ENCODE assay signal across 8 mouse cellular contexts in genomic region chr19:7557844-7558243, GRCm38 (mm10). TPM values are rescaled to one million over a fixed set of nuclear protein-coding genes. Genes with fewer than 3 reads are reported as not detected.
DNase-seq lines count a peak whose midpoint lies in the region; ATAC-seq and TF ChIP-seq lines count a peak whose summit lies in the region.

No protein-coding gene starts in this region.

- TF ChIP-seq CTCF in testis, adult 2 months (IDR thresholded peaks at IDR 0.05; ENCODE audit: control insufficient read depth, insufficient read depth, insufficient replicate concordance, low read depth, low read length): no peak
- no peak for TF ChIP-seq CTCF in small intestine, adult 2 months (IDR thresholded peaks at IDR 0.05; ENCODE audit: extremely low read depth, insufficient read length, insufficient replicate concordance, low read depth, low read length)

- H3K9ac ChIP-seq in forebrain, embryonic 12.5 days: 0 out of 2 replicates have a peak overlapping the region, but pooled peaks have one; percentile 42
- 0 out of 2 replicates have a peak overlapping the region, but pooled peaks have one; percentile 31 for H3K9ac ChIP-seq in limb, embryonic 15.5 days

- peak overlapping the region; percentile 63 for H3K4me3 ChIP-seq in testis, adult 2 months (ENCODE audit: control insufficient read depth, low read depth, low read length)
- H3K4me3 ChIP-seq in forebrain, embryonic 12.5 days (replicated peaks): peak overlapping the region; percentile 36
- H3K4me3 ChIP-seq in limb, embryonic 15.5 days: peak overlapping the region; percentile 43
- H3K4me3 ChIP-seq in small intestine, adult 2 months (ENCODE audit: low read depth, low read length): peak overlapping the region; percentile 77

- intact Hi-C loops in gastrocnemius, postnatal 14 days (cut with DNase I; ENCODE audit: low total_unique reads): no loop called here

- peak overlapping the region; percentile 60 for H3K4me2 ChIP-seq in forebrain, embryonic 12.5 days
- H3K4me2 ChIP-seq in limb, embryonic 15.5 days: peak overlapping the region; percentile 74

- no peak overlapping the region for H3K27ac ChIP-seq in testis, adult 2 months (ENCODE audit: control insufficient read depth, insufficient read depth, low read depth, low read length)
- no peak overlapping the region for H3K27ac ChIP-seq in forebrain, embryonic 12.5 days
- no peak overlapping the region for H3K27ac ChIP-seq in limb, embryonic 15.5 days
- H3K27ac ChIP-seq in small intestine, adult 2 months (ENCODE audit: insufficient read depth, low read depth, low read length): peak overlapping the region; percentile 62

- no peak for TF ChIP-seq POLR2A in testis, adult 2 months (IDR thresholded peaks at IDR 0.05; ENCODE audit: control insufficient read depth, low read depth, low read length)
- no peak for TF ChIP-seq POLR2A in small intestine, adult 2 months (IDR thresholded peaks at IDR 0.05; ENCODE audit: low read depth, low read length)

- H3K36me3 ChIP-seq in testis, adult 2 months (ENCODE audit: control insufficient read depth, insufficient read depth, low read length): no peaks in the 10 kb centered on the region
- H3K36me3 ChIP-seq in forebrain, embryonic 12.5 days (replicated peaks): no peaks in the 10 kb centered on the region
- no peaks in the 10 kb centered on the region for H3K36me3 ChIP-seq in limb, embryonic 15.5 days
- H3K36me3 ChIP-seq in small intestine, adult 2 months (ENCODE audit: control insufficient read depth, insufficient read depth, low read length): no peaks in the 10 kb centered on the region

- ATAC-seq in forebrain, embryonic 12.5 days (ENCODE audit: low FRiP score): no peak
- no peak for ATAC-seq in limb, embryonic 15.5 days (ENCODE audit: insufficient number of reproducible peaks, low FRiP score, low TSS enrichment, low read depth)

- no peaks in the 10 kb centered on the region for H3K9me3 ChIP-seq in forebrain, embryonic 12.5 days
- H3K9me3 ChIP-seq in limb, embryonic 15.5 days: no peaks in the 10 kb centered on the region

- H3K27me3 ChIP-seq in testis, adult 2 months (ENCODE audit: control insufficient read depth, insufficient read depth, low read length): no peaks in the 10 kb centered on the region
- peaks cover 13% of the 10 kb centered on the region; the same call in 1 of the 2 replicates for H3K27me3 ChIP-seq in forebrain, embryonic 12.5 days
- no peaks in the 10 kb centered on the region for H3K27me3 ChIP-seq in limb, embryonic 15.5 days
- H3K27me3 ChIP-seq in small intestine, adult 2 months (ENCODE audit: control insufficient read depth, insufficient read depth, low read length): no peaks in the 10 kb centered on the region

- 6% methylated on average over 4 of the region's 4 CpGs for WGBS in forebrain, embryonic 12.5 days
- WGBS in limb, embryonic 15.5 days: 12% methylated on average over 4 of the region's 4 CpGs
- whole genome bisulfite sequencing in small intestine, adult 2 months: 0% methylated on average over 4 of the region's 4 CpGs

- no peaks in the 10 kb centered on the region; the same call in 1 of the 2 replicates for H3K4me1 ChIP-seq in testis, adult 2 months (ENCODE audit: control insufficient read depth, insufficient read depth, low read length)
- peaks cover 5% of the 10 kb centered on the region; the same call in 1 of the 2 replicates for H3K4me1 ChIP-seq in forebrain, embryonic 12.5 days
- H3K4me1 ChIP-seq in limb, embryonic 15.5 days: peaks cover 18% of the 10 kb centered on the region
- peaks cover 20% of the 10 kb centered on the region for H3K4me1 ChIP-seq in small intestine, adult 2 months (ENCODE audit: control insufficient read depth, insufficient read depth, insufficient read length, low read length)

- no peak for DNase-seq in testis, postnatal 10 days (ENCODE audit: low spot score)
- DNase-seq in gastrocnemius, postnatal 14 days: no peak
- DNase-seq in gastrocnemius, postnatal 25 days: no peak
- DNase-seq in layer of hippocampus, postnatal 14 days (ENCODE audit: low spot score in 2 of 2): no peak

RNA-seq across cellular contexts. Expression of gene Pla2g16, which starts 0.6 kb away (rescaled TPM):
- polyA plus RNA-seq in testis, adult 2 months (2012; rRNA removed): 2.1 and 2.3 TPM in 2 replicates
- 4.4 and 5.0 TPM in 2 replicates for polyA plus RNA-seq in forebrain, embryonic 12.5 days (2016; fragmentation: Nextera tagmentation; extraction: Ambion mirVana)
- polyA plus RNA-seq in limb, embryonic 15.5 days (2015; fragmentation: Nextera tagmentation; extraction: Ambion mirVana): 12.9 and 15.8 TPM in 2 replicates
- 15.7 and 23.1 TPM in 2 replicates for polyA plus RNA-seq in small intestine, adult 2 months (2012; rRNA removed)
- total RNA-seq in gastrocnemius, postnatal 14 days (2021): 10 to 100 TPM; 55.0 to 57.6 TPM
- total RNA-seq in gastrocnemius, postnatal 25 days (2021): 100 to 1,000 TPM in 1 of 2 experiments, 10 to 100 TPM in 1; 97.5 to 101 TPM
- total RNA-seq in layer of hippocampus, postnatal 14 days (2021): 10 to 100 TPM; 13.0 to 14.9 TPM

RNA-seq across cellular contexts. Expression of gene Lgals12, which starts 49.1 kb away (rescaled TPM):
- 0.37 and 0.53 TPM in 2 replicates for polyA plus RNA-seq in testis, adult 2 months (2012; rRNA removed)
- 0.08 and 0.10 TPM in 2 replicates for polyA plus RNA-seq in forebrain, embryonic 12.5 days (2016; fragmentation: Nextera tagmentation; extraction: Ambion mirVana)
- polyA plus RNA-seq in limb, embryonic 15.5 days (2015; fragmentation: Nextera tagmentation; extraction: Ambion mirVana): 0.64 and 0.96 TPM in 2 replicates
- polyA plus RNA-seq in small intestine, adult 2 months (2012; rRNA removed): 1.2 and 2.9 TPM in 2 replicates
- under 1 TPM; 0.13 to 0.33 TPM for total RNA-seq in gastrocnemius, postnatal 14 days (2021)
- 1 to 10 TPM in 1 of 2 experiments, under 1 TPM in 1; 0.20 to 6.1 TPM for total RNA-seq in gastrocnemius, postnatal 25 days (2021)
- total RNA-seq in layer of hippocampus, postnatal 14 days (2021): under 1 TPM; 0.21 to 0.31 TPM

RNA-seq across cellular contexts. Expression of gene Hrasls5, which starts 54.5 kb away (rescaled TPM):
- polyA plus RNA-seq in testis, adult 2 months (2012; rRNA removed): 2,582 and 2,785 TPM in 2 replicates
- polyA plus RNA-seq in forebrain, embryonic 12.5 days (2016; fragmentation: Nextera tagmentation; extraction: Ambion mirVana): not detected in 2 replicates
- polyA plus RNA-seq in limb, embryonic 15.5 days (2015; fragmentation: Nextera tagmentation; extraction: Ambion mirVana): 0.27 TPM in 1 of 2 replicates, not detected in the other
- polyA plus RNA-seq in small intestine, adult 2 months (2012; rRNA removed): not detected in 2 replicates
- total RNA-seq in gastrocnemius, postnatal 14 days (2021): not detected
- total RNA-seq in gastrocnemius, postnatal 25 days (2021): not detected
- total RNA-seq in layer of hippocampus, postnatal 14 days (2021): not detected

Comparison
In these comparisons a context has a peak if more than half of its experiments do, and no peak if none do; other contexts are left out.
1. RNA of gene Hrasls5, which starts 54.5 kb away (polyA plus RNA-seq): 2,582 to 2,785 TPM in testis, adult 2 months; 0.27 TPM in limb, embryonic 15.5 days, not detected in forebrain, embryonic 12.5 days and not detected in small intestine, adult 2 months; every median in the first group is over 1,000 times any median in the second.
2. Peak in every context shown above with its lines, with median percentiles within 50 percentile points of each other: H3K4me3 ChIP-seq.